Mouse (Mus musculus) G1E (cell line): ENCODE results near the gene Scn3a.

Source experiments
- CTCF ChIP-seq: IDR thresholded peaks from 2 replicates; pipeline ENCODE4 v1.5.1; 2012; ENCODE audit warnings: low read depth, low read length, inconsistent platforms, mixed read lengths
- GATA1 ChIP-seq: IDR thresholded peaks from 2 replicates; pipeline ENCODE4 v1.6.1; 2012; ENCODE audit warnings: borderline replicate concordance, low read length, inconsistent platforms, mixed read lengths
- GATA2 ChIP-seq: IDR thresholded peaks from 2 replicates; pipeline ENCODE4 v1.6.1; 2012; ENCODE audit warnings: low read depth, low read length, inconsistent platforms, borderline replicate concordance
- POLR2AphosphoS5 ChIP-seq: IDR thresholded peaks from 2 replicates; pipeline ENCODE4 v1.6.1; 2012; ENCODE audit warnings: low read depth, low read length, inconsistent platforms; ENCODE audit not compliant: insufficient replicate concordance
- TAL1 ChIP-seq: conservative IDR thresholded peaks from 2 replicates; pipeline ENCODE4 v1.6.1; 2012; ENCODE audit warnings: low read depth, low read length, inconsistent platforms, mixed read lengths

DNA sequence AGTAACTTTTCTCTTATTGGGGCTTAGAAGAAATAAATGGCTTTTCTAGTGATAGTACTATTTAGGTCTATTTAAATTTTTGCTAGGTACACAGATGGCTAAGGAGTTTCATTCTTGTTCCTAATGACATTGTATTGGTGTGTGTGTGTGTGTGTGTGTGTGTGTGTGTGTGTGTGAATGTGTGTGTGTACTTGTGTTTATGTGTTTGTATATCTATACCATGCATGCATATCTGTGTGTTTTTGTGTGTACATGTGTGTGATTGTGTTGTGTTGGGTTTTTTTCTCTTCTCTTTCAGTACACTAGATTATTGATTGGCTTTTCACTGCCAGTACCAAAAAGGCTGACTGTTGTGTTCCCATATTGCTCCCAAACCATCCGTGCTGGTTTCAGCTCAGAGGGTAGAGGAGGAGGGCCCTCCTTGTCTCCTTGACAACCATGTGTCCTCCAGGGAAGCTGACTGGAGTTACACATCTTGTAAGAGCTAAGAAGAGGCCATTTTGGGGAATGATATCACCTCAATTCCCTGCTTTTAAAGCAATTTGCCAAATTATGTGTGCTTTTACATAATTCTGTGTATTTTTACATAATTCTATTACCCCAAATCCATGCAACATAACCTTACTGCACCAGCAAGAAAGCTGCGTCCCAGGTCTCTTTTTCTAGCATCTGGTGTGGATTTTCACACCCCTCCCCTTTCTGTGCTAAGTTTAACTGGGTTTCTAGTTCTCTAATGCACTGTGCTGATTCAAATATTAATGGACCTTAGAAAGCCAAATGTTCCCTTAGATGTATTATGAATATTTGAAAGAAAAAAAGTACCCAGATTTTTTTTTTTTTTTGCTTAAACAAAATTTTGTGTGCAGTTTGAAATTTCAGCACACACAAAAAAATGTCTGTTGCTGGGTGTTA is 116.7 kb downstream of the Scn3a start:
- TF ChIP-seq CTCF (no peak), GATA2 (no peak), GATA1 (no peak), TAL1 (no peak), POLR2AphosphoS5 (no peak)
